In genomic region chr4:82400536-82400935, GRCm38 (mm10) we compare ENCODE assay signal across 8 mouse cellular contexts.
DNase-seq lines count a peak whose midpoint lies in the region; ATAC-seq and TF ChIP-seq lines count a peak whose summit lies in the region.

No protein-coding gene starts in this region.

- no peak overlapping the region for H3K9ac ChIP-seq in neural tube, embryonic 11.5 days (ENCODE audit: low read length)
- H3K9ac ChIP-seq in heart, adult 2 months (ENCODE audit: low read depth, low read length): no peak overlapping the region
- H3K9ac ChIP-seq in kidney, embryonic 15.5 days: no peak overlapping the region
- H3K9ac ChIP-seq in midbrain, embryonic 12.5 days (replicated peaks): no peak overlapping the region

- WGBS in neural tube, embryonic 11.5 days: 15% methylated on average over 5 of the region's 5 CpGs
- 18% methylated on average over 5 of the region's 5 CpGs for WGBS in heart, adult 2 months
- WGBS in kidney, embryonic 15.5 days: 28% methylated on average over 5 of the region's 5 CpGs
- 16% methylated on average over 5 of the region's 5 CpGs for WGBS in midbrain, embryonic 12.5 days

- no peak overlapping the region for H3K27ac ChIP-seq in neural tube, embryonic 11.5 days (ENCODE audit: low read depth, low read length)
- peak overlapping the region; percentile 48 for H3K27ac ChIP-seq in heart, adult 2 months
- H3K27ac ChIP-seq in kidney, embryonic 15.5 days: peak overlapping the region; percentile 71
- H3K27ac ChIP-seq in midbrain, embryonic 12.5 days (replicated peaks): no peak overlapping the region

- no peak for TF ChIP-seq EP300 in heart, adult 2 months (IDR thresholded peaks at IDR 0.05; ENCODE audit: insufficient read depth, low read depth, low read length)

- no peaks in the 10 kb centered on the region for H3K36me3 ChIP-seq in neural tube, embryonic 11.5 days (ENCODE audit: control insufficient read depth, insufficient read depth, low read length)
- peaks cover 34% of the 10 kb centered on the region for H3K36me3 ChIP-seq in heart, adult 2 months (ENCODE audit: control insufficient read depth, insufficient read depth, low read length)
- H3K36me3 ChIP-seq in kidney, embryonic 15.5 days: no peaks in the 10 kb centered on the region
- no peaks in the 10 kb centered on the region for H3K36me3 ChIP-seq in midbrain, embryonic 12.5 days

- H3K4me2 ChIP-seq in neural tube, embryonic 11.5 days (ENCODE audit: low read depth): no peak overlapping the region
- no peak overlapping the region for H3K4me2 ChIP-seq in kidney, embryonic 15.5 days
- H3K4me2 ChIP-seq in midbrain, embryonic 12.5 days (replicated peaks): no peak overlapping the region

- ATAC-seq in neural tube, embryonic 11.5 days (ENCODE audit: insufficient read depth, low FRiP score, low TSS enrichment): no peak
- ATAC-seq in kidney, embryonic 15.5 days (replicated peaks; ENCODE audit: low FRiP score): peak; percentile 57; the same call in 1 of the 2 replicates
- 0 out of 2 replicates have a peak, but pooled peaks have one; percentile 14 for ATAC-seq in midbrain, embryonic 12.5 days (ENCODE audit: low FRiP score, low read depth)
- ATAC-seq in granulocyte monocyte progenitor cell, adult 5-6 weeks (replicated peaks; ENCODE audit: poor library complexity, severe bottlenecking): no peak

- peak; percentile 43; the same call in 1 of the 2 replicates for TF ChIP-seq POLR2A in heart, adult 2 months (IDR thresholded peaks at IDR 0.05; ENCODE audit: insufficient read depth, low read depth, low read length)

- TF ChIP-seq CTCF in heart, adult 2 months (IDR thresholded peaks at IDR 0.05): no peak

- H3K4me3 ChIP-seq in neural tube, embryonic 11.5 days (ENCODE audit: low read depth, low read length): no peak overlapping the region
- H3K4me3 ChIP-seq in heart, adult 2 months: no peak overlapping the region
- H3K4me3 ChIP-seq in kidney, embryonic 15.5 days (replicated peaks): no peak overlapping the region
- H3K4me3 ChIP-seq in midbrain, embryonic 12.5 days: no peak overlapping the region

- DNase-seq in neural tube, embryonic 11.5 days (ENCODE audit: low spot score): peak; percentile 26
- DNase-seq in neural tube, embryonic 10.5 days (ENCODE audit: extremely low spot score, low spot score): no peak
- DNase-seq in heart, adult 2 months: peak in 1 of 2 experiments; percentile 56
- no peak for DNase-seq in left cerebral cortex, postnatal 14 days (ENCODE audit: low spot score in 2 of 2)
- DNase-seq in frontal cortex, postnatal 10 days (ENCODE audit: low spot score in 2 of 2): no peak

- H3K4me1 ChIP-seq in neural tube, embryonic 11.5 days (ENCODE audit: control insufficient read depth, insufficient read depth, low read length): peaks cover 18% of the 10 kb centered on the region; the same call in 1 of the 2 replicates
- H3K4me1 ChIP-seq in heart, adult 2 months (ENCODE audit: control insufficient read depth, insufficient read depth, low read length): peaks cover 38% of the 10 kb centered on the region
- H3K4me1 ChIP-seq in kidney, embryonic 15.5 days: peaks cover 39% of the 10 kb centered on the region
- H3K4me1 ChIP-seq in midbrain, embryonic 12.5 days: peaks cover 42% of the 10 kb centered on the region

- intact Hi-C loops in heart, adult 2 months (cut with DNase I): loop anchor here (2.0 to 10.0 kb wide), 4 partner anchors 34 to 836 kb away; no protein-coding TSS in a partner anchor
- intact Hi-C loops in left cerebral cortex, postnatal 14 days (cut with DNase I): no loop called here

- H3K9me3 ChIP-seq in neural tube, embryonic 11.5 days (ENCODE audit: control insufficient read depth, low read length): no peaks in the 10 kb centered on the region
- no peaks in the 10 kb centered on the region for H3K9me3 ChIP-seq in kidney, embryonic 15.5 days (replicated peaks)
- no peaks in the 10 kb centered on the region for H3K9me3 ChIP-seq in midbrain, embryonic 12.5 days

- peaks cover 4% of the 10 kb centered on the region for H3K79me2 ChIP-seq in heart, adult 2 months (replicated peaks; ENCODE audit: control insufficient read depth, insufficient read depth, low read length)

- no peaks in the 10 kb centered on the region for H3K27me3 ChIP-seq in neural tube, embryonic 11.5 days (ENCODE audit: control insufficient read depth, insufficient read depth, low read length)
- H3K27me3 ChIP-seq in heart, adult 2 months (ENCODE audit: control insufficient read depth, insufficient read depth, low read length): no peaks in the 10 kb centered on the region
- no peaks in the 10 kb centered on the region for H3K27me3 ChIP-seq in kidney, embryonic 15.5 days
- peaks cover 1% of the 10 kb centered on the region; the same call in 1 of the 2 replicates for H3K27me3 ChIP-seq in midbrain, embryonic 12.5 days

Comparison
In these comparisons a context has a peak if more than half of its experiments do, and no peak if none do; other contexts are left out.
1. ATAC-seq: peak in kidney, embryonic 15.5 days (single experiment) and midbrain, embryonic 12.5 days (single experiment); none in neural tube, embryonic 11.5 days (single experiment) and granulocyte monocyte progenitor cell, adult 5-6 weeks (single experiment).
2. H3K27ac ChIP-seq: peak in heart, adult 2 months (single experiment) and kidney, embryonic 15.5 days (single experiment); none in neural tube, embryonic 11.5 days (single experiment) and midbrain, embryonic 12.5 days (single experiment).